Mouse (Mus musculus): Measurements from ENCODE around the gene Bcas2. TPM values are rescaled to one million over a fixed set of nuclear protein-coding genes. Genes with fewer than 3 reads are reported as not detected.

Gene Bcas2
- polyA plus RNA-seq, 1 experiment from 2014 or later: 243 TPM

- H3K9me3 ChIP-seq: no peaks in the 10 kb centered on the region
- peaks cover 2% of the 10 kb centered on the region; the same call in 1 of the 2 replicates for H3K4me1 ChIP-seq
- no peak overlapping the region for H3K4me3 ChIP-seq
- H3K36me3 ChIP-seq (replicated peaks): no peaks in the 10 kb centered on the region
- WGBS: 90% methylated on average over 11 of the region's 11 CpGs
- no peak for DNase-seq (ENCODE audit: low spot score)
- H3K27ac ChIP-seq (replicated peaks): no peak overlapping the region
- H3K27me3 ChIP-seq (replicated peaks; ENCODE audit: low read depth, poor library complexity, severe bottlenecking): no peaks in the 10 kb centered on the region
Observed at GRCm38 (mm10) chr3:103141287-103141686, 30.2 kb upstream of the Bcas2 start.

GRCm38 (mm10) chr3:103142366-103142765 lies 29.1 kb upstream of the Bcas2 start:
- Histone ChIP-seq H3K9me3 (no peaks in the 10 kb centered on the region), H3K4me1 (peaks cover 4% of the 10 kb centered on the region; the same call in 1 of the 2 replicates), H3K36me3 (replicated peaks) (no peaks in the 10 kb centered on the region), H3K27me3 (replicated peaks; ENCODE audit: low read depth, poor library complexity, severe bottlenecking) (no peaks in the 10 kb centered on the region), H3K27ac (replicated peaks) (no peak overlapping the region), H3K4me3 (no peak overlapping the region)
- DNase-seq (ENCODE audit: low spot score): no peak
- 83% methylated on average over 10 of the region's 10 CpGs for WGBS

- WGBS: 87% methylated on average over 2 of the region's 2 CpGs
- Histone ChIP-seq H3K4me1 (peaks cover 4% of the 10 kb centered on the region; the same call in 1 of the 2 replicates), H3K27ac (replicated peaks) (no peak overlapping the region)
Observed at GRCm38 (mm10) chr3:103145336-103145735, 26.1 kb upstream of the Bcas2 start.

GRCm38 (mm10) chr3:103145791-103146190 lies 25.7 kb upstream of the Bcas2 start:
- Histone ChIP-seq H3K9me3 (no peaks in the 10 kb centered on the region), H3K4me1 (peaks cover 4% of the 10 kb centered on the region; the same call in 1 of the 2 replicates), H3K27me3 (replicated peaks; ENCODE audit: low read depth, poor library complexity, severe bottlenecking) (no peaks in the 10 kb centered on the region), H3K27ac (replicated peaks) (no peak overlapping the region), H3K36me3 (replicated peaks) (no peaks in the 10 kb centered on the region), H3K4me3 (no peak overlapping the region)
- WGBS: 73% methylated on average over 4 of the region's 4 CpGs
- no peak for DNase-seq (ENCODE audit: low spot score)

More at GRCm38 (mm10) chr3:103145336-103145735, 26.1 kb upstream of the Bcas2 start:
- no peak for DNase-seq (ENCODE audit: low spot score)
- Histone ChIP-seq H3K9me3 (no peaks in the 10 kb centered on the region), H3K27me3 (replicated peaks; ENCODE audit: low read depth, poor library complexity, severe bottlenecking) (no peaks in the 10 kb centered on the region), H3K4me3 (no peak overlapping the region), H3K36me3 (replicated peaks) (no peaks in the 10 kb centered on the region)

GRCm38 (mm10) chr3:103146330-103147166 lies 24.9 kb upstream of the Bcas2 start:
- H3K4me3 ChIP-seq: no peak overlapping the region
- no peaks in the 10 kb centered on the region for H3K27me3 ChIP-seq (replicated peaks; ENCODE audit: low read depth, poor library complexity, severe bottlenecking)
- H3K9me3 ChIP-seq: no peaks in the 10 kb centered on the region
- H3K27ac ChIP-seq (replicated peaks): no peak overlapping the region
- H3K4me1 ChIP-seq: peaks cover 4% of the 10 kb centered on the region; the same call in 1 of the 2 replicates
- DNase-seq (ENCODE audit: low spot score): no peak
- WGBS: 65% methylated on average over 23 of the region's 23 CpGs
- no peaks in the 10 kb centered on the region for H3K36me3 ChIP-seq (replicated peaks)

GRCm38 (mm10) chr3:103147775-103148174 lies 23.7 kb upstream of the Bcas2 start:
- Histone ChIP-seq H3K27ac (replicated peaks) (no peak overlapping the region), H3K4me1 (peaks cover 4% of the 10 kb centered on the region; the same call in 1 of the 2 replicates), H3K36me3 (replicated peaks) (no peaks in the 10 kb centered on the region), H3K9me3 (no peaks in the 10 kb centered on the region), H3K27me3 (replicated peaks; ENCODE audit: low read depth, poor library complexity, severe bottlenecking) (no peaks in the 10 kb centered on the region), H3K4me3 (no peak overlapping the region)
- no peak for DNase-seq (ENCODE audit: low spot score)
- 86% methylated on average over 4 of the region's 4 CpGs for WGBS

- Histone ChIP-seq H3K4me1 (peaks cover 4% of the 10 kb centered on the region; the same call in 1 of the 2 replicates), H3K4me3 (no peak overlapping the region), H3K27me3 (replicated peaks; ENCODE audit: low read depth, poor library complexity, severe bottlenecking) (no peaks in the 10 kb centered on the region), H3K27ac (replicated peaks) (no peak overlapping the region), H3K36me3 (replicated peaks) (no peaks in the 10 kb centered on the region), H3K9me3 (no peaks in the 10 kb centered on the region)
- 84% methylated on average over 10 of the region's 10 CpGs for WGBS
- no peak for DNase-seq (ENCODE audit: low spot score)
Observed at GRCm38 (mm10) chr3:103148941-103149340, 22.5 kb upstream of the Bcas2 start.

GRCm38 (mm10) chr3:103153761-103154160 lies 17.7 kb upstream of the Bcas2 start:
- H3K4me3 ChIP-seq: no peak overlapping the region
- H3K4me1 ChIP-seq: no peaks in the 10 kb centered on the region

GRCm38 (mm10) chr3:103159232-103159900 lies 12.1 kb upstream of the Bcas2 start:
- WGBS: 68% methylated on average over 3 of the region's 3 CpGs
- Histone ChIP-seq H3K9me3 (no peaks in the 10 kb centered on the region), H3K4me3 (no peak overlapping the region), H3K27me3 (replicated peaks; ENCODE audit: low read depth, poor library complexity, severe bottlenecking) (no peaks in the 10 kb centered on the region), H3K4me1 (no peaks in the 10 kb centered on the region), H3K36me3 (replicated peaks) (no peaks in the 10 kb centered on the region), H3K27ac (replicated peaks) (no peak overlapping the region)
- no peak for DNase-seq (ENCODE audit: low spot score)

More at GRCm38 (mm10) chr3:103153761-103154160, 17.7 kb upstream of the Bcas2 start:
- H3K9me3 ChIP-seq: no peaks in the 10 kb centered on the region
- no peaks in the 10 kb centered on the region for H3K36me3 ChIP-seq (replicated peaks)
- no peak overlapping the region for H3K27ac ChIP-seq (replicated peaks)
- DNase-seq (ENCODE audit: low spot score): no peak
- no peaks in the 10 kb centered on the region for H3K27me3 ChIP-seq (replicated peaks; ENCODE audit: low read depth, poor library complexity, severe bottlenecking)

GRCm38 (mm10) chr3:103169771-103170170 lies 1.7 kb upstream of the Bcas2 start:
- H3K36me3 ChIP-seq (replicated peaks): peaks cover 17% of the 10 kb centered on the region
- H3K9me3 ChIP-seq: no peaks in the 10 kb centered on the region
- H3K4me1 ChIP-seq: peaks cover 14% of the 10 kb centered on the region
- DNase-seq (ENCODE audit: low spot score): peak; percentile 82
- 14% methylated on average over 4 of the region's 4 CpGs for WGBS
- no peak overlapping the region for H3K27ac ChIP-seq (replicated peaks)
- no peak overlapping the region for H3K4me3 ChIP-seq
- no peaks in the 10 kb centered on the region for H3K27me3 ChIP-seq (replicated peaks; ENCODE audit: low read depth, poor library complexity, severe bottlenecking)

GRCm38 (mm10) chr3:103172615-103173014 lies 1.2 kb downstream of the Bcas2 start:
- no peaks in the 10 kb centered on the region for H3K27me3 ChIP-seq (replicated peaks; ENCODE audit: low read depth, poor library complexity, severe bottlenecking)
- H3K9me3 ChIP-seq: no peaks in the 10 kb centered on the region
- no peak overlapping the region for H3K27ac ChIP-seq (replicated peaks)
- DNase-seq (ENCODE audit: low spot score): no peak
- WGBS: 71% methylated on average over 5 of the region's 5 CpGs
- H3K4me1 ChIP-seq: peaks cover 14% of the 10 kb centered on the region
- peaks cover 46% of the 10 kb centered on the region for H3K36me3 ChIP-seq (replicated peaks)
- peak overlapping the region; percentile 92 for H3K4me3 ChIP-seq

- Histone ChIP-seq H3K9me3 (no peaks in the 10 kb centered on the region), H3K36me3 (replicated peaks) (peaks cover 72% of the 10 kb centered on the region), H3K27me3 (replicated peaks; ENCODE audit: low read depth, poor library complexity, severe bottlenecking) (no peaks in the 10 kb centered on the region), H3K27ac (replicated peaks) (no peak overlapping the region), H3K4me1 (peaks cover 8% of the 10 kb centered on the region), H3K4me3 (no peak overlapping the region)
- WGBS: 92% methylated on average over 4 of the region's 4 CpGs
- DNase-seq (ENCODE audit: low spot score): no peak
Observed at GRCm38 (mm10) chr3:103176740-103177139, 5.3 kb downstream of the Bcas2 start.

- peaks cover 57% of the 10 kb centered on the region for H3K36me3 ChIP-seq (replicated peaks)
- no peak overlapping the region for H3K4me3 ChIP-seq
- DNase-seq (ENCODE audit: low spot score): no peak
- H3K4me1 ChIP-seq: no peaks in the 10 kb centered on the region
- H3K27ac ChIP-seq (replicated peaks): no peak overlapping the region
- no peaks in the 10 kb centered on the region for H3K9me3 ChIP-seq
- WGBS: 95% methylated on average over 9 of the region's 9 CpGs
- no peaks in the 10 kb centered on the region for H3K27me3 ChIP-seq (replicated peaks; ENCODE audit: low read depth, poor library complexity, severe bottlenecking)
Observed at GRCm38 (mm10) chr3:103179527-103179926, 8.1 kb downstream of the Bcas2 start.

Data from embryonic facial prominence, embryonic 10.5 days (tissue).